Comparison of ENCODE assay signal across 8 mouse cellular contexts in the genomic region with DNA sequence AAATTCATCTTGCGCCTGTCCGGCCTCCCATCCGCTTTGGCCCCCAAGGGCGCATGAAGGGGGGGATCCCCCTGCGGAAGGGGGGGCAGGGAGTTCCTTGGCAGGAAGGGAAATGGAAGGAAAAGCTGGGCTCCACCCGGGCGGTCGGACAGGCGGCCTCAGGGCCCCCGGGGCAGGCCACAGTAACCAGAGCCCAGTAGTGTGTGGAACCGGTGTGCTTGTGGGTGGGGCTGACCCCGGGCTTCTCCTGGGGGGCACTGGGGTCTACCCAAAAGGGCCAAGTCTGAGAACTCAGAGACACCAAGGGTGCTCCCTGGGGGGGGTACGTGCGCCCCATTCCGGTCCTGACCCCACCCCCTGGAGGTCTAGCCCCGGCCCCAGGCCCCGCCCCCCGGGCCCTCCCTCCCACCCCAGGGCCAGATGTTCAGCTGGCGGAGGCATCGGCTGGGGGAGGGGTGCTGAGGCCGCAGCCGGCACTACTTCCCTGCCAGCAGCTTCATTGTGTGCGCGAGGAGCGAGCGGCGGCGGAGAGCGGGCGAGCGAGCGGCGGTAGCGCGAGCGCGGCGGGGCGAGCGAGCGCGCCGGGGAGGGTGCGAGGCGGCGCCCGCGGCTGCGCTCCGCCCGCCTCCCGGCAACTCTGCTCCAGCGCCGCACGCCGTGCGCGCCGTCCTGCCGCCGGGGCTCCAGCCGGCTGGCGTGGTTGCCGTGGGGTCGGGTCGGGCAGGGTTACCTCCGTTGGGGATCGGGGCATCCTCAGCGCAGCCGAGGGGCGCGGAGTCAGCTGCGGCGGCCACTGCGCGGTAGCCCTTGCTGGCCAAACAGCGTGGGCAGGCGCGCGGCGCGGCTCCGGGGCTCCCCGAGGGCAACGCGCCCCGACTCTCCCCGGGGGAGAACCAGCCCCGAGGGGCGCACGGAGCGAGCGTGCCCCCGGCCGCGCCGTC. TPM values are rescaled to one million over a fixed set of nuclear protein-coding genes. Genes with fewer than 3 reads are reported as not detected.
DNase-seq lines count a peak whose midpoint lies in the region; ATAC-seq and TF ChIP-seq lines count a peak whose summit lies in the region.

No protein-coding gene starts in this region.

- H3K4me1 ChIP-seq in hindbrain, embryonic 15.5 days (replicated peaks) = peaks cover 74% of the 10 kb centered on the region

- peak overlapping the region; percentile 82 for H3K4me2 ChIP-seq in hindbrain, embryonic 15.5 days

- H3K9ac ChIP-seq in hindbrain, embryonic 15.5 days = peak overlapping the region; percentile 89

- H3K27me3 ChIP-seq in hindbrain, embryonic 15.5 days = no peaks in the 10 kb centered on the region

- peak overlapping the region; percentile 84 for H3K27ac ChIP-seq in gastrocnemius, adult 2 months
- H3K27ac ChIP-seq in hindbrain, embryonic 15.5 days (replicated peaks) = peak overlapping the region; percentile 93

- TF ChIP-seq CTCF in gastrocnemius, adult 2 months (IDR thresholded peaks at IDR 0.05) = no peak

- peak; percentile 84 to 92 for DNase-seq in adrenal gland, adult (ENCODE audit: inconsistent age in 2 of 2, low spot score in 1 of 2)
- no peak for DNase-seq in adrenal gland, adult 8-10 months
- peak; percentile 38 for DNase-seq in cerebellum, adult 8-10 months
- peak; percentile 89 for DNase-seq in gastrocnemius, adult 2 months
- DNase-seq in left cerebral cortex, postnatal 36 days (ENCODE audit: low spot score in 2 of 2) = peak; percentile 61 to 75
- peak; percentile 89 for DNase-seq in mesoderm, embryonic 11.5 days (ENCODE audit: low read depth, low spot score)
- peak; percentile 77 for DNase-seq in right cerebral cortex, postnatal 4 days

- H3K9me3 ChIP-seq in hindbrain, embryonic 15.5 days = no peaks in the 10 kb centered on the region

- intact Hi-C loops in gastrocnemius, adult 2 months (cut with DNase I) = loop anchor here (2.0 kb wide), 1 partner anchor 153 kb away; no protein-coding TSS in a partner anchor
- intact Hi-C loops in left cerebral cortex, postnatal 36 days (cut with DNase I) = loop anchor here (2.0 to 5.0 kb wide), 2 partner anchors 27 to 149 kb away; a partner anchor contains a TSS

- peak overlapping the region; percentile 89 for H3K4me3 ChIP-seq in gastrocnemius, adult 2 months
- peak overlapping the region; percentile 86 for H3K4me3 ChIP-seq in hindbrain, embryonic 15.5 days

- peak; percentile 54 for ATAC-seq in hindbrain, embryonic 15.5 days (ENCODE audit: low FRiP score, low read depth)

- peaks cover 17% of the 10 kb centered on the region for H3K36me3 ChIP-seq in hindbrain, embryonic 15.5 days

- under 1% methylated on average over 48 of the region's 97 CpGs for WGBS in hindbrain, embryonic 15.5 days

RNA-seq across cellular contexts. Expression of a gene that starts 0.9 kb away (rescaled TPM):
- 1 to 10 TPM; 3.8 to 7.5 (median 5.3) TPM for total RNA-seq in adrenal gland, adult 8-10 months (2022)
- 1 to 10 TPM; 1.6 to 2.0 TPM for total RNA-seq in gastrocnemius, adult 2 months (2021)
- 24.0 and 32.1 TPM in 2 replicates for polyA plus RNA-seq in hindbrain, embryonic 15.5 days (2015; fragmentation: Nextera tagmentation; extraction: Ambion mirVana)
- 10 to 100 TPM; 14.9 to 16.0 TPM for total RNA-seq in left cerebral cortex, postnatal 36 days (2021)

RNA-seq across cellular contexts. Expression of a gene that starts 27.1 kb away (rescaled TPM):
- total RNA-seq in adrenal gland, adult 8-10 months (2022) = 10 to 100 TPM; 20.9 to 27.4 (median 24.4) TPM
- total RNA-seq in gastrocnemius, adult 2 months (2021) = 10 to 100 TPM in 1 of 2 experiments, 1 to 10 TPM in 1; 10.0 to 12.7 TPM
- 62.2 and 66.2 TPM in 2 replicates for polyA plus RNA-seq in hindbrain, embryonic 15.5 days (2015; fragmentation: Nextera tagmentation; extraction: Ambion mirVana)
- 10 to 100 TPM; 26.5 to 42.4 TPM for total RNA-seq in left cerebral cortex, postnatal 36 days (2021)

RNA-seq across cellular contexts. Expression of a gene that starts 50.6 kb away (rescaled TPM):
- total RNA-seq in adrenal gland, adult 8-10 months (2022) = 100 to 1,000 TPM; 725 to 927 (median 846) TPM
- 100 to 1,000 TPM in 1 of 2 experiments, 10 to 100 TPM in 1; 72.4 to 113 TPM for total RNA-seq in gastrocnemius, adult 2 months (2021)
- 1,050 and 1,125 TPM in 2 replicates for polyA plus RNA-seq in hindbrain, embryonic 15.5 days (2015; fragmentation: Nextera tagmentation; extraction: Ambion mirVana)
- total RNA-seq in left cerebral cortex, postnatal 36 days (2021) = 1,000 to 10,000 TPM in 1 of 2 experiments, 100 to 1,000 TPM in 1; 989 to 1,090 TPM

Comparison
In these comparisons a context has a peak if more than half of its experiments do, and no peak if none do; other contexts are left out.
1. RNA of a gene that starts 50.6 kb away (total RNA-seq): 989 to 1,090 TPM in left cerebral cortex, postnatal 36 days and 725 to 927 TPM in adrenal gland, adult 8-10 months; 72.4 to 113 TPM in gastrocnemius, adult 2 months; every median in the first group is over 4 times any median in the second.